Mouse (Mus musculus) monocyte, adult 5-6 weeks (primary cell): ENCODE measurements around the gene Cds1. TPM values are rescaled to one million over a fixed set of nuclear protein-coding genes. Genes with fewer than 3 reads are reported as not detected.
"Not testable (repeated sequence)": the region's sequence is repeated elsewhere in the genome, so short reads cannot be mapped to it uniquely, and the experiment has no call there.

Experiments
- ATAC-seq: fragments of 153-309, 156-312 bp; replicated peaks from 2 replicates; pipeline ENCODE4 v1.8.0; 2017; ENCODE audit warnings: mild to moderate bottlenecking; ENCODE audit not compliant: low TSS enrichment, insufficient number of reproducible peaks, severe bottlenecking, poor library complexity, low FRiP score
- total RNA-seq: library from RNA; stranded (forward); fragments of 200-1000, 200-491, 200-594 nt; gene quantifications from 3 replicates; pipeline ENCODE4 v1.2.3, GENCODE M21; 2017

Cds1 gene
- total RNA-seq, 1 experiment from 2014 or later: 1.9 TPM

DNA sequence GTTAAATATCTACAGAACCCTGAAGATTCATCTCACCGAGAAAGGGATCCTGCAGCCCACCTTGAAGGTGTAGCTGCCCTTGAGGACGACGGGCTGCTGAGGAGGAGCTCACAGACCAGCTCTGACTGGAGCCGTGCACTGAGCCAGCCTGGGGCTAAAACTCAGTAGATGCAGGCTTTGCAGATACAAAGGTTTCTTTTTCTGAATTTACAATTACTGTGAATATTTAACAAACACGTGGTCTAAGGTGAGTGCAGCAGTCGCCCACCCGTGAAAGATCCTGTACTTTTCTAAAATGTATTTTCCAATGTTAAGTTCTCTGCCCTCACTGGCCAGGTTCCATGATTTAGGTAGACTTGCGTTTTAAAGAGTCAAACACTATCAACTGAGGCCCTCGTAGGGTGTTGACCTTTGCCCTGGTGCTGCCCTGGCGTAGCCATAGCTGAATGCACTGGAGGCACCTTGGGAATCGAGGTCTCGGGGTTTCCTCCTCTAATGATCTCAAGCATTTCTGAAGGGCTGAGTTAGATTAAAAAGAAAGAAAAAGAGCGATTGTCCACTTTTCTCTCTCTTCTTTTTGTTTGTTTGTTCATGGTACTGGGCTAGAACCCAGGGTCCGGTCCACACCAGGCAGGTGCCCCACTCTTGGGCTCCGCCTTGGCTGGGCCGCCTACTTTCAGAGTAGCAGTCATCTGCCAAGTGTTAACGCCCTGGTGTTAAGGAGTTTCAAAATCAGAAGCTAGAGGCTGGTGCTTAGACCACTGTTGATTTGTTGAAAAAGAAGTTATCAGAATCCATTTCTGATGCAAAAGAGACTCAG, 56.8 kb downstream of the Cds1 start:
- ATAC-seq: no peak

DNA sequence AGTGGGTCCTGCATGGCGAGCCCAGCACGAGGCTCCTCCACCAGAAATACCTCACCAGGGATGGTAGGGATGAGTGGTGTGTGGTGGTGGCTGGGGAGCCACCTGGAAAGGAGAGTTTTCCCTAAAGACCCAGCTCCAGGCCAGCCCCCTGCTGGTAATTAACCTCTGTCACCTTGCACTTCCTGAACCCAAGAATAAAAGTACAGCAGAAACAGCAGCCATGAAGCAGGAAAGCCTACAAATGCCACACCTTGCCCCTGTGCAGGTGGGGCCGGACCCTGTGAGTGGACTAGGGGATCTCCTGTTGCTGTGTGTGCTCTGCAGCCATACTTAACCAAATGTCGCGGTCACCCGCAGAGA, 57.4 kb downstream of the Cds1 start:
- ATAC-seq: no peak

DNA sequence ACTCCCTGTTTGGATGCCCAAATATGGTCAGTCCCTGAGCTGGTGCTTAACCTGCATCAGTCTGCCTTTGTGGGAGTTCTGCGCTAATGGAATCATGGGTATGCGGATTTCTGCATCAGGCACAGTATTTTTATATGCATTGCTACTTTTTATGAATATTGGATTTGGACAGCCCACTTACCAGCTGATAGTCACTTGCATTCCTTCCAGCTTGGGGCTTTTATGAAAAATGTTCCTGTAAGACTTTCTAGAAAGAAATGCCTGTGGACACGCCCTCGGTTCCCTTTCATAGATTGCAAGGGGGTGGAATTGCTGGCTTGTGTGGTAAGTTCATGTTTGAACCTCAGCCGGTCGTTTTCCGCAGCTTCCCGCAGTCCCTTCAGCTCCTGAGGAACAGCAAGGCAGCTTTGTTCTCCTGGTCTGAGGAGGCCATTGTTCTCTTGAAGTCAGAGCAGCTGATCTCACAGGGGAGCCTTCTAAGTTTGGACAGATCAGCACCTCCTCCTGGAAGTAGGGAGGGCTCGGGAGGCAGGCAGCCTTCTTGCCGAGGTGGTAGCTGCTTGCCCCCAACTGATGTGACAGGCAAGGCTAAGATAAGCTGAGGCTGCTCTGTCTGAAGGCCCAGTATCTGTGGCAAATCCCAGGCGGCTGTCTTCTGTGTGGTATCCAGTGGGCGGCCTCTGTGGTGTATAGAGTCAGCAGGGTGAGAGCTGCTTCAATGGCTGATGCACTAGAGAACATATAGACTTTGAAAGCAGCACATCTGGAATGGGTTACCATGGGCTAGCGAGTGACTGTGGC, 60.4 kb downstream of the Cds1 start:
- no peak for ATAC-seq

DNA sequence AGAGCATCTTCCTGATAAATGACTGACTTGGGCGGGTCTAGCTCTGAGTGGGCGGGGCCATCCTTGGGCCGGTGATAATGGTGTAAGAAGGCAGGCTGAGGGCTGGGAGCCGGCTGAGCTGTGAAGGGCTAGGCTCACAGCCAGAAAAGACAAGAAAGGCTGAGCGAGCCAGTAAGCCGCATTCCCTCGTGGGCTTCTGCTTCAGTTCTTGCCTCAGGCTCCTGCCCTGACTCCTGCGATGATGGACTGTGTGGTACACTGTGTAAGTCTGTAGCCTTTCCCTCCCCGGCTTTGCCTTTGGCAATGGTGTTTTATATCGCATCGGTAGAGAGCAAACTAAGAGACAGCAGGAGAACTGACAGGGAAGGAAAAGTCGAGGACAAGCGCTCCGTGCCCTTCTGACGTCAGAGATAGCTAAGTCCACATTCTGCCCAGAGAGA, 61.6 kb downstream of the Cds1 start:
- ATAC-seq: 0 out of 2 replicates have a peak, but pooled peaks have one; percentile 20

DNA sequence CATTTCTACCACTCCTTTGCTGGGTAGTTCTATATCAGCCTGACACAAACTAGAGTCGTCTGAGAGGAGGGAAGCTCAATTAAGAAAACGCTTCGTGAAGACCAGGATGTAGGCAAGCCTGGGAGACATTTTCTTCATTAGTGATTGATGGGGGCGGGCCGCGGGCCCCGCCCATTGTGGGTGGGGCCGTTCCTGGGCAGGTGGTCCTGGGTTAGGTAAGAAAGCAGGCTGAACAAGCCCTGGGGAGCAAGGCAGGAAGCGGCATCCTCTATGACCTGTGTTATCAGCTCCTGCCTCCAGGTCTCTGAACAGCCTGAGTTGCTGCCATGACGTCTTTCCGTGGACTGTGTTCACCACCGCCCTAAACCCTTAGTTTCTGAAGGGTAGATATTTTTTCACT, 62.5 kb downstream of the Cds1 start:
- no peak for ATAC-seq

DNA sequence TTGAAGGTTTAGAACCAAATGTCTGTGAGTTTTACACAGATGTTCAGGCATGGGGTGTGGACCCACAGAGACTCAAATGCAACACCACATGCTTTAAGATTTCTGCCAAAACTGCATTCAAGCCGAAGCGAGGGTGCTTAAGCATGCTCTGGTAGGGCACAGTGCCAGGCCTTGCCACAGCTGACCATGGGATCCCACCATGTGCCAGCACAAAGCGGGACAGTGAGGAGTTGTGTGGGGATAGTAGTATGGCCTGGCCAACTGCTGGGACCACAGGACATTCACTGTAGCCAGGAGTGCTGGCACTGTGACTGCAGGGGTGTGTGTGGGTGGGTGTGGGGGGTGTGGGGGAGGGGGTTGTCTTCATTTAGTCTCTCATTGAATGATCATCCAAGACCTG, 64.0 kb downstream of the Cds1 start:
- no peak for ATAC-seq

DNA sequence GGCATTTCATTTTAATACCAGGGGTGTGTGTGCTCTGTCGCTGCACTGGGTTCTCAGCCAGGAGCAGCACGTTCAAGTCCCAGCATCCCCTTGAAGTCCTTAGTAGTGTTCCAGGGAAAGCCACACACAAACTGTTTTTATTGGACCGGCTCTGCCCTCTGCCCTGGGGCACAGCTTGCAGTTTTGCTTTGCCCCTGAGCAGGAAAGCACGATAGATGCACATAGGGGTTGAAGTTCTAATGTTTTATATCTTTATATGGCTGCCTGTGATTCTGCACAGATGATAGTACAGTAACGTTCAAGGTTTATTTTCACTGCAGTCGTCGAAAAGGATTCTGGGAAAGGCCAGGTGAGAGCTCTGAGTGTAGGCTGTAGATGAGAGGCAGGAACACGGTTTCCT, 65.2 kb downstream of the Cds1 start:
- ATAC-seq: no peak

DNA sequence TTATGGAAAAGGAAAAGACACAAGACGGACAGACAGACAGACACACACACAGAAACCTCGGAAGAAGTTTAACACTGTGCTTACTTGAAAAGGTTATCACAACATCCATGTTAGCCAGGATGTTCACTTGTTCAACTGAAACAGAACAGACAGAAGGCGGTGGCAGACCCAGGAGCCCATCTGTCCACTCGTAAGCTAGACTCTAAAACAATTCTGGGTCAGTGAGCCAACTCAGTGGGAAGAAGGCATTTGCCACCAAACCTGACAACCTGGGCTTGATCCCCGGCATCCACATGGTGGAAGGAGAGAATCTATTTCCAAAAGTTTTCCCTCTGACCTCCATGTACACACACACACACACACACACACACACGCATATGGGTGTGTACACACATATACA, 67.1 kb downstream of the Cds1 start:
- ATAC-seq: no peak

DNA sequence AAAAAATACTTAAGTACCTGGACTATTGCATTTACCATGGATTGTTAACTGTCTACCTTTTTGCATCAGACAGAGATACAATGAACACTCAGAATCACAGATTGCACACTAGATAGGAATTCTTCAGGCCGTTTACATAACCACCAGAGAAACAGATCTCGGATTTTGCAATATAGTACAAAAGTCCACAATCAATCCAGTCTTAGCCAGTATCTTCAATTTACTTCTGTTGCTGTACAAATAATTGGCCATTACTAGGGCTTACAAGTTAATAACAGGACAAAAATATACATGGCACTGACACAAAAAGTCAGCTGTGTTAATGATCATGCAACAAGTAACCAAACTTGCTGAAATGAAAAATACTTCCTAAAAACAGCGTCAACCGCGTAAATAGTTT, 68.1 kb downstream of the Cds1 start:
- ATAC-seq: no peak

DNA sequence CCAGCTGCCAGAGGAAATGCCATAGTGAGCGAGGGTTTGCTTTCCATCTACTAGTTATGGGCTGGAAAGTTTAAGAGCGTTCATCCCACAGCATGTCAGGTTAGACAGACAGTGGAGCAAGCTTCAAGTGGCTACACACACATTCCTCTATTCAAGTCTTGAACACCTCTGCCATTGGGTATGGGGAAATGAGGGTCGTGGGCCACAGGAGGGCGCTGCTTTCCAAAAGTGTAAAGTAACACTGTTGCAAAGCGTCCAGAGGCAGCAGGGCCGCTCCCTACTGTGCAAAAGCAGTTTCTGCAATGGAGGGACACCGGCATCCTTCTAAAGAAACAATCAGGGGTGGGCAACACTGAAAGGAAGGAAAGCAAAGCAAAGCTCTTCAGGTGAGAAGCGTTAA, 68.9 kb downstream of the Cds1 start:
- ATAC-seq: no peak

DNA sequence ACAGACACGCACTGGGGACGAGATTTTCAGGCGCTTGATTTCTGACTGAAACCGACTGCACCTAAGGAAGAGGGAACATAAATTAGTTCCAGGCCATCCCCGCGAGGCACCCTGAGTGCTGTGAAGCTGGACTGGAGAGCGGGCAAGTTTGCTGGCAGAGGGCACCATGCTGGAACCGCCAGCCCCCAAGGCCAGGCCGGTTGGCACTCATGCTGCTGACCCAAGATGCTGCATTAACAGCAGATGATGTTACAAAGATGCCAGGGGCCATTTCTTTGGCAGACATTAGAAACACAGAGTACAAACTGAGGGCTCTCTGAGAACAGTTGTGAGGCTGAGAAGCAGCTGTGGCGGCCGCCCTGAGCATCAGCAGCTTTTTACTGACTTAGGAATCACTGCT, 71.3 kb downstream of the Cds1 start:
- ATAC-seq: no peak

DNA sequence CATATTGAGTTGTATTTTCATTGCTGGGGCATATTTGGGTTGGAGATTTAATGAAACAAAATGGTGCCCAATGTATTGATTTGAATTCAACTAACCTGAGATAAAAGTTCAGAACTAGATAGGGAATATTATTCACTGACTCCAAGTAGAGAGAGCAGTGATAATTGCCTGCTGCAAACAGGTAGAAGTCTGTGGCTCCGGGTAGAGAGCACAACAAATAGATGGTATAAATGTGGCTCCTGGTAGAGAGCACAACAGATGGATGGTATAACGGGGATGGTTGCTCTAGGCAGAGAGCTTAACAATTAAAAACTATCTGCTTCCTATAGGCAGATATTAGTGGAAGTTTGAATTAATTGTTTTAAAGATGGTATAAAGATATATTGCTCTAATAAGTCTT, 72.7 kb downstream of the Cds1 start:
- not testable (repeated sequence) for ATAC-seq

DNA sequence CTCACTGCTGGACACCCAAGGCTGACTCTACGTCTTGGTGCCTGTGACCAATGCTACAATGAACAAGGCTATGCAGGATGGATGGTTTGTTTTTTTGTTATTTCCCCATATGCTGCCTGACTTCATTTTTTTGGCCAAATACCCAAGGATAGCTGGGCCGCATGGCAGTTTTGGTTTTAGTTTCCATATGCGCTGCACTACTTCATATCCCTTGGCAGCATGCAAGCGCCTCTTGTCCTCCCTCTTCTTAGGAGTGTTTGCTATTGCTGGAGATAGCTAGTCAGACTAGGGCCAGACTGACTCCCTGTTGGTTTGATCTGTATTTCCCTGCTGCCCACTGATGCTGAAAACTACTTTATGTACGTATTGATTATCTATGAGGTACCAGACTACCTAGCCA, 75.5 kb downstream of the Cds1 start:
- no peak for ATAC-seq

DNA sequence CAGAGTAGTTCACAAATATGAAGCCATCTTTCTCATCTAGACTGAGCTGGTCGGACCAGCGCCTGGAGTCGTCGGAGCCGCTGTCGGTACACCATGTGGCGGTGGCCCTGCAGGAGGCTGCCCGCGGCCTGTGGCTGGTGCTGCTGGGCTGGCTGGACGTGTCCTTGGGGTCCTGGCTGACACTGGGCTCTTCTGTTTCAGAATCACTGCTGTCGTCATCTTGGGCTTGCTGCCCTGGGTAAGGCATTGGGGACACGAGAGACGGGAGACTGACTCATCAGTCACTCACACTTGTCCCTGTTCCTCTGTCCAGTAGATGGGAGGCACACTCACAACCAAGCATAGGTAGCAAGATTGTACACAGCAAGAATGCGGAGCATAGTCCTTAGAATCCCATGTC, 80.1 kb downstream of the Cds1 start:
- ATAC-seq: no peak

DNA sequence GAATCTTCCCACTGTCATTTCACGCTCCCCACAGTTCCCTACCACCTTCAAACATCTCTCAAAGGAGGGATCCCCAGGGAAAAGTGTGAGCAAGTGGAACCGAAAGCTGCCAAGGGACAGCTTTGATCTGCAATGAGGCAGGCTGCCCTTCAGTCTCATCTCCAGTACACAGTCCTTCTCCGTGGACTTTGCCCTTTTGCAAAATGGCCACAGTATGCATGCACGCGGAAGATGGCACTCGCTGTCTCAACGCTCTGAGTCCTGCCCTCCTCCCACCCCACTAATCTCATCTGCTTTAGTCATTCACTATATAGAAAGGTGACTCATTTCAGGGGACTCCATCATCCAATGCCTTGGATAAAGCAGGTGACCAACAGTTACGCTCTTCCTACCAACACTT, 81.0 kb downstream of the Cds1 start:
- ATAC-seq: no peak

DNA sequence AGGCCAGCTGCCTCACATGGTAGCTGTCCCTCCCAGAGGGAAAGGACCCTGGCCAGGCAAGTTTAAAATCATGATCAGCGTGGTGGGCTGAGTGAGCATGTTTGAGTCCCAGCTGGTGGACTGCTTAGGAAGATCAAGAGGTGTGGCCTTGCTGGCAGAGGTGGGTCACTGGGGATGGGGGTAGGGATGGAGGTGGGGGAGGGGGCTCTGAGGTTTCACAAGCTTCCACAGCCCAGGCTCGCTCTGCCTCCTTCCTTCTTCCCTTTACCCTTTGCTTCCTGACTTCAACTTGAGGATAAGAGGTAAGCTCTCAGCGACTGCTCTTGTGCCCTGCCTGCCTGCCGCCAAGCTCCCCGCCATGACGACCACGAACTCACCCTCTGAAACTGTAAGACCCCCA, 82.4 kb downstream of the Cds1 start:
- ATAC-seq: no peak

DNA sequence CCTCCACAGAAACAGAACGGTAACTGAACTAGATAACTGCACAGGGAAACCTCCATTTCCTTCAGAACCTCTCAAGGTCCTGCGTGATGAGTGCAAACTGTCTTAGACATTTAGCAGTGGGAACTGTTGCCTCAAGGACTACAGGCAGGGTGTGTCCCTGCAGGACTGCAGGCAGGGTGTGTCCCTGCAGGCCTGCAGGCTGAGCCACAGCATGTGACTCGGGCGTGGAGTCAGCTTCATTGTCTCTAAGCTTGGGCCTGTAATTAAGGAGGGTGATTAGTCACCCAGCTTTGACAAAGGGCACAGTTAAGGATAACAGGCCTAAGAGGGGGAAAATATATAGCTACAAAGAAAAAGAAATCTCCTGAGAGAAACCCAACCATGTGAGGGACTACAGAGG, 82.8 kb downstream of the Cds1 start:
- ATAC-seq: no peak

DNA sequence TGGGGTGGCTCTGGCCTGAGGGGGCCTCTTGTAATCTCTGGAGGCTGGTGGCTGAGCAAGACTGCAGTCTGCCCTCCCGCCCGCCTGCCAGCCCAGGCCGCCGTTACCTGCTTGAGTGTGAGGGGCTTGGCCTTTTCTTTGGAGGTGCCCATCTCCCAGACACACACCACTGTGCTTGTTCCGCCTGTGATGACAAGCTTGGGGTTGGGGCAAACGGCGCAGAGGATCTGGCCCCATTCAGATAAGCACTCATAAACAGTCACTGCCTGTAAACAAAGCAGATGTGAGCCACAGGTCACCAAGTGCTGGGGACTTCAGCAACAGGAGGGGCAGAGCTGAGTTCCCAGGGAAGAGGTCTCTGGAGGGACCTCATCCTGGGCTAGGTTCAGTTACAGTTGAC, 86.2 kb downstream of the Cds1 start:
- no peak for ATAC-seq

DNA sequence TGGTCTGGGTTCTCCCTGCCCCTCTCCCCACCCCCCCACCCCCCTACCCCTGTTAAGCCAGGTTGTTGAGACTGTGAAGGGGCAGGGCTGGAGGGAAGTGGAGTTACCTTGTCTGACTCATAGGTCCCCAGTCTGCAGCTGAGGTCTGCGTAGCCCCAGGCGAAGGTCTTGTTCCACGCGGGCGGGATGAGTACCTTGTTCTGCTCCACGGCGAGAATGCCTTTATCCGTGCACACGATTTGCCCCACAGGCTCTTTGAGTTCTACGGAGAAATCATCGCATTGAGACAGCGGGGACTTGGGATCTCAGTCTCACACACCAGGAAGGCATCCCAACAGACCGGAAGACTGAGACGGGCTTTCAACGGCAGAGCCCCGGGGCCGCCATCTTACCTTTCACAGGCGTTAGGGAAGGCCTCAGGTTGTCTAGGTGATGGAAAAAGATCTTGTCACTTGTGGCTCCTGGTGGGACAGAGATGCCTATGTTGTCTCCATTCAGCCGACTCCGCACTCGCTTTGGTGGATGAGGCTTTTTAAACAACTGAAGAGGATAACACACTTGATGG, 87.3 kb downstream of the Cds1 start:
- ATAC-seq: no peak

DNA sequence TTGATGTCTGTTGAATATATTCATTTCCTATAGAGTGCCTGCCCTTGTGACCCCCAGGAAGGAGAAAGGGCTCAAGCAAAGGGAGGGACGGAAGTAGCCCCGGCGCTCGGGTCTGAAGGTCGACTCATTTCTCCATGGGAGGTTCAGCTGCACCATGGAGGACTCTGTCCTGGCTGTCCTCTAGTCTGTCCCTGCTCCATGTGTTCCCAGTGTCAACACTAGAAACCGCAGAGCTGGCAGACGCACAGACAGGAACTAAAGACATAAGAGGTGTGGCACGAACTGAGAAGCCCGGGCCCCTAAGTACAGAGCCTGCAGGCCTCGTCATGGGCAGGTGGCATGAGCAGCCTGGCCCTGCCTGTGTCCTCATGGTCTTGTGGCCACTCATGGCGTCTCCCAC, 89.2 kb downstream of the Cds1 start:
- 0 out of 2 replicates have a peak, but pooled peaks have one; percentile 20 for ATAC-seq
